Mouse (Mus musculus): Measurements from ENCODE around the gene Wars.
"Not testable (repeated sequence)": the region's sequence is repeated elsewhere in the genome, so short reads cannot be mapped to it uniquely, and the experiment has no call there.

Wars gene

DNA sequence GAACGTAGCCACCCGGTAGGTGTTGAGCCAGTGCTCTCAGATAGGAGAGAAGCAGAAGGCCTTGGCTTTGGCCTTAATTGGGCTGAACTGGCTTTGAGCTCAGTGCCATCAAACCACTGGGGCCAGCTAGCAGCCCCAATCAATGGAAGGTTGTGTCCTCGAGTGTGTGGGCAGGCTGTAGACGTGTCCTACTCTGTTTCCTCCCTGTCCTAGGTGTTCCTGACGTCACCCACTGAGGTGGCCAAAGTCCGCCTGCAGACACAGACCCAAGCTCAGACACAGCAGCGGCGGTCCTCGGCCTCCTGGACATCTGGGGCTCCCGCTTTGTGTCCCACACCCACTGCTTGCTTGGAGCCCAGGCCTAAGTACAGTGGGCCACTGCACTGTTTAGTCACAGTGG, 38.9 kb downstream of the Wars start:
- no peak for DNase-seq (ENCODE audit: low spot score)

DNA sequence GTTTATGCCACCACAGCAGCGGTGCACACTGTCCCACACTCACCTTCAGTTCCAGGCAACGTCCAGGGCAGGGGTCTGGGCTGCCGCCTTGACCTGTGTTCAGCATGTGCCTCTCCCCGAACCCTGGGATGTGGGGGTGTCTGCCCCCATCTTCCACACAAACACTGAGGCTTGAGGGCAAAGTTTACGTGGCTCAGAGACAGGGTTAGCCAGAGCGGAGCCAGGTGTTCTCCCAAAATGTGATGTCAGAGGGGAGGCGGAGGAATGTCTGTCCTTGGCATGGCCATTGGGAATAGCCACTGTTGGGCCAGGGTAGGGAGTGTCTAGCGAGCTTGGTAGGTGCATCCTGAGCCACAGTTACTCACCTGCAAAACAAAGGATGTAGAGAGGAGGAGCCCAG, 41.2 kb downstream of the Wars start:
- DNase-seq (ENCODE audit: low spot score): no peak

DNA sequence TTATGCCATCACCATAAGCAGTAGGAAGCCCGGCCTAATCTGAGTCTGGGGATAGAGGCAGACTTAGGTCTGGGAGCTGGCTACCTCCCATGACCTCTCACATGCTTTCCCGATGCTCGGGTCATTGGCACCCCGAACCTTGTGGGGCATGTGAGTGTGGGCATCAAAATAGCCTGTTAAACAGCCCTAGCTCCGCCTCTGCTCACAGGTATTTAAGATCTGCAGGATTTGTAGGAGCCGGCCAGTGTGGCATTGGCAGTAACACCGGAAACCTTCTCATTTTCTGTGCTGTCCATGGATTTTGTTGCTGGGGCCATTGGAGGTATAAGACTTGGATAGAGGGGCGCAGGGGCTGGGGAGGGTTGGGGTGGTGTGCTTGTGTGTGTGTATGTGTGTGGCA, 43.1 kb downstream of the Wars start:
- no peak for DNase-seq (ENCODE audit: low spot score)

DNA sequence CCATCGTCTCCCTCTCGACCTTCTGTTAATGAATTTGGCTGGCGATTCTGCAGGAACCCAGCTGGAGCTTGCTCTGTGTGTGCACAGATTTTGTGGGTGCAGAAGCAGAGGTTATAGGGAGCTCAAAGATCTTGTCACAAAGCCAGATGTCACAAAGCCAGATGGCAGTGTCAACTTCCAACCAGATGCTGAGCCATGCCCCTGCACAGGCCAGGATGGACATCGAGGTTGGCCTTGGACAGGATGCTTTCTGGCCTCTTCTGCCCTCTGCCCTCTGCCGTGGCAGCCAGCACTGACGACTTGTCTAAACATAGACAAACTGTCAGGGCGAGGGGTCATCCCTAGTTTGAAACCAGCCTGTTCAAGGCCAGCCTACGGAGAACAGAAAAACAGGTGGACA, 43.8 kb downstream of the Wars start:
- DNase-seq (ENCODE audit: low spot score): no peak

DNA sequence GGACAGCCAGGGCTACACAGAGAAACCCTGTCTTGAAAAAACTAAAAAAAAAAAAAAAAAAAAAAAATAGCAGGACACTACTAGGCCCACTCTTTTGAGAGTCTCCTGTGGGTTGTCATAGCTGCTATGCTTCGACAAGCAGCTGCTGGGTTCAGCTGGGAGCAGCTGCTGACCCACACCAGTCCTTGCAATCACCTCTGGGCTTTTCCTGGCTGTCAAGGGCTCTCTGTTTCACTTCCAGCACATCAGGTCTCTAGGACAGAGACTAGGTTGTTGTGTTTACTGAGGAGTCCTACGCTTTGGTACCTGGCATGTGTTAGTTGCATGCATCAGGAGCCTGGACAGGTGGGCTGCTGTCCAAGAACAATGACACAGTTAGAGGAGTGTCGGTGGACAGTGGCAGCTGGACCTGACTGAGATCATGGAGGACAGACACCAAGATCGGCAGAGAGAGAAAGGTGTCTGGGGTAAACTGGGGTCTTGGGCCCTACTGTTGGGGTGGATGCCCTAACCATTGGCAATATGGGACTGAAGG, 44.4 kb downstream of the Wars start:
- DNase-seq (ENCODE audit: low spot score): no peak

DNA sequence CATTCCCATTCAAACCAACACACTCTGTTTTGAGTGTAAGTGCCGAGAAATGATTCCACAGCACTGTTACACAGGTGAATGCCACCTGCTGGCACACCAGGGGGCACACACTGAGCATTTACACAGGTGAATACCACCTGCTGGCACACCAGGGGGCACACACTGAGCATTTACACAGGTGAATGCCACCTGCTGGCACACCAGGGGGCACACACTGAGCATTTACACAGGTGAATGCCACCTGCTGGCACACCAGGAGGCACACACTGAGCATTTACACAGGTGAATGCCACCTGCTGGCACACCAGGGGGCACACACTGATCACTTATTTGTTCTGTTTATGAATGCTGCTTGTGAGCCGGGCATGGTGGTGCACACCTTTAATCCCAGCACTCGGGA, 45.9 kb downstream of the Wars start:
- DNase-seq (ENCODE audit: low spot score): not testable (repeated sequence)

DNA sequence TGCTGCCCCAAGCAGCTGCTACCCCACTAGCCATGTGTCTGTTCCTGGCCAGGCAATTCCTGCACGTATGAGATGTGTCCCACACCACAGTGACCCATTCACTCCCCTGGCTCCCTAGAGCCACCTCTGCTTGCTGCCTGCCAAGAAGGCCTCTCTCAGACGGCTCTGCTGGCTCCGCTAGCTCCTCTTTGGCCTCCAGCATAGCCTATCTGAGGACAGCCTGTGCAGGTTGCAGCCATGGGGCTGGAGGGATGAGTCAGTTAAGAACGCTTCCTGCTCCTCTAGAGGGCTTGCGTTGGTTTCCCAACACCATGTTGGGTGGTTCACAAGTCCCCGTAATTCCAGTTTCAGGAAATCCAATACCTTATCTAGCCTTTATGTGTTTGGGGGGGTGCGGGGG, 51.3 kb downstream of the Wars start:
- DNase-seq (ENCODE audit: low spot score): no peak

DNA sequence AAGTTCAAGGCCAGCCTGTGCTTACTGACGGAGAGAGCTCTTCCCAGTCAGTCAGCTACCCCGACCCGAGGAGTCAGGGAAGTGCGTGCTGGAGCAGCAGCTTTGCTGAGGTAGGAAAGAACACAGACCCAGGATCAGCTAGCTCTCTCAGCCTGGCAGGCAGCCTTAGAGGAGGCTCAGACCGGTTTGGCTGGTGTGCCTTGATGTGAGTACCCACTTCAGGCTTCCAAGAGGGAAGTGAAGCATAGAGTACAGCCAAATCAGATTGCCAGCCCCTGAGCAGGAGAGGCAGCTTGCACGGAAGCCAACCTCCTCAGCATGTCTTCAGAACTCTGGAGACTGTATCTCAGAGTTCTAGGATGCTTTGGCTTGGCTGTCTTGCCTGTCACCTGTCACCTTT, 52.8 kb downstream of the Wars start:
- no peak for DNase-seq (ENCODE audit: low spot score)

DNA sequence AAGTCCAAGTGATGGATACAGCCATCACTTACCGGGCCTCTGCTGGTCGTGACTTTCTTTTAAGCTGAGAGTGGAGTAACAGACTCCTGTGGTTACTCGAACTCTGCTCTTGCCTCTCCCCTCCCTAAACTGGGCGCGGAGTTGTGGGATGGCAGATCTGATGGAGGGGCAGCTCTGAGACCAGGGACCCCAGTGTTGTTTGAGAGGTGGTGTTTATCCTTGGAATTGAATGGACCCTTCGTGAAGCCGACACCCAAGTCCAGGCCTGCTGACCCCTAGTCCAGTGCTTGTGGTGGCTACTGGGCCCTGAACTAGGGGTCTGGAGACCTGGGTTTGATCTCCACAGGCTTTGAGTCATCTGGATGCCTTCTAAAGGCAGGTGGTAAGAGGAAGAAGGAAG, 57.3 kb downstream of the Wars start:
- DNase-seq (ENCODE audit: low spot score): no peak

DNA sequence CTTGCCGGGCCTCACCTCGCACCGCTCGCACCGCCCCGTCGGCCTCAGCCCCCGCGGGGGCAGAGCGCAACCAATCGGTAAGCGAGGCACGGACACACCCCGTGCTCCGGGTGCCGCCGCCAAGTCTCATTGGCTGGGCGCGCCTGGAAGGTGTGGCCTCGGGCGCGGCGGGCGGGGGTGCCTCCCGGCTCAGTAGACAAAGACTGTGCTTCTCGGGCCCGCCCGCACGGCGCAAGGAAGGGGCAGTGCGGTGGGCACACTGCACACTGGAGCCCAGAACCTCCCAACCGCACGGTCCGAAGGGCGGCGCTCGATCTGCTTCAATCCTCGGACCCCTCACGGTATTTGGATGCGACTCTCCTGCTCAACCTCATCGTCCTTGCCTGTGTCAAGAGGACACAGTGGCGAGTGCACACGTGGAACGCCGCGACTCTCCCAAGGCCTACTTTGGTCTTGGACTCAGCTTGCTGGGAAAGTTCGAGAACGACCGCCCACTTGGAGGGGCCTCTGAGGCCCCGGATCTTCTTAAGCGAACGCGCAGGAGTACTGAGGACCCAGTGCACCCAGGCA, 58.0 kb downstream of the Wars start, which contains the start of the genes Slc25a29 and Slc25a47:
Gene Slc25a29, minus strand, starts transcription at position 44 of the 570 bp plus-strand sequence.
Gene Slc25a47, plus strand, starts transcription at position 207 of the 570 bp plus-strand sequence.
- peak; percentile 93 for DNase-seq (ENCODE audit: low spot score)

DNA sequence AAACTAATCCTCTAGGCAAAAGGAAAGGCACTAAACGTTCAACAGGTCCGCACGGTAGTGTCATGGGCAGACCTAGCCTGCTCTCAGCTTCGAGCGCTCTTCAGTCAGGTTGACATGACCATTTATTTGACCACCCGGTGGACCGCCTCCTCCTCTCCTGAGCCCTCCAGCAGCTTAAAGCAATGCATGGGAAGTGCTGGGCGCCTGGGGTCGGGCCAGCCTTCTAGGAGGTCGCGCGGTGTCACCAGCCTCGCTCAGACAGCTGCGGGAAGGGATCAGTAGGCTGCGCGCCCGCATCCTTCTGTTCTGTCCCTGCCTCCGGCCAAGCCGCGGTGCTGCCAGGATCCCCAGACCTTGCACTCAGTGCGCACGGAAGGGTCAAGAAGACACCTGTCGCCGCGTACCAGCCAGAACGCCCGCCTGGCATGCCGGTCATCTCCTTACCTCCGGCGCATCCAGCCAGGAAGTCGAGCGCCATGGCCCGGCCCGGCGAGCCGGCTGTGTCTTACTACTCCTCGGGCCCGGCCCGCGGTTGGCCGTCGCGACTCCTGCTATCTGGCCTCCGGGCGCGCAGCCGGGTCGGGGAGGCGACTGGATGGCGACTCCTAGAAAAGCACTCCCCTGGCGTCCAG, 58.6 kb downstream of the Wars start:
- no peak for DNase-seq (ENCODE audit: low spot score)

DNA sequence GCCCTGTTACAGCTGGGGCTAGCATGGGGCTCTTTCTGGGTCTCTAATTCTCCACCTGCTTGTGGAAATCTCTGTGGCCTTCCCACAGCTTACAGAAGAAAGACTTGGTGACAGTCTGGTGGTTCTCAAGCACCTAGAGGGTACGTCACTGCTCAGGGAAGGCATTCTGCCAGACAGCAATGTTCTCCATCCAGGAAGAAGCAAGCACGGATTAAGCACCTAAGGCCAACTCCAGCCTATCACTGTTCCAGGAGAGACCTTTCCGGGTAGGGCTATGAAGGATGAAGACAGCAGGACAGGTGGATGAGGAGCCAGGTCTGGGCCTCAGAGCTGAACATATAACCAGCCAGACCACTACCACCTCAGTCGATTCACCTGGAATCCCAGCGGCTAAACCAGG, 59.2 kb downstream of the Wars start:
- DNase-seq (ENCODE audit: low spot score): no peak

DNA sequence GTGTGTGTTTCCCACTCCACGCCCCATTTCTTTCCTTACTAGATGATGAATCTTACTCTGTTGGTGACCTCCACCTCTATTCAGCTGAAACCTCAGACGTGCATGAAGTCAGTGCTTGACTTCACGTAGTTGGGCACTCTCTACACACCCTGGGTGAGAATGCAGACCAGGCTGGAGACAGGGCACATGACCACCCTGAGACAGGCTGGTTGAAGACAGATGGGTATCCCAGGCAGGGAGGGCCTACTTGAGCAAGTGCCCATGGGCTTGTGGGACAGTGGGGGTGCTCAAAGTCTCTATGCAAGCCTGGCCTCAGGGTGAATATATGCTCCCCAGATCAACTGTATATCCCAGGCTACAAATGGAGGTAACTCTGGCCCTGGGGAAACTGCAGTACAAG, 59.6 kb downstream of the Wars start:
- DNase-seq (ENCODE audit: low spot score): no peak

DNA sequence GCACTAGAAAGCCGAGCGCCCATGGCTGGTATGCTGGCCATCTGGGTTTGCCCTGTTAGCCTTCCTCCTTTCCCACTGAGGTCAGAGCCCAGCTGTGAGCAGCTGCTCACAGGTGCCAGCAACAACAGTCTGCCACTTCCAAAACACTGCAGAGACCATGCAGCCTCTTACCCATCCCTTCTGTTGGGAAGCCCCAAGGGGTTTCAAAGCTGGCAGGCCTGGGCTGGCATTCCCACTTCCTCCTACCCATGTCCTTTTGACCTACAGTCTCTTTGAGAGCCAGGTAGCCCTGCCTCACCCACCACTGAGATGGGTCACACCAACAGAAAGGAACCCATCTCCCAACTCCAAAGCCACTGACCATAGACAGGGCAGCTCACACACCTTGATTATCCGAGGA, 60.6 kb downstream of the Wars start:
- no peak for DNase-seq (ENCODE audit: low spot score)

DNA sequence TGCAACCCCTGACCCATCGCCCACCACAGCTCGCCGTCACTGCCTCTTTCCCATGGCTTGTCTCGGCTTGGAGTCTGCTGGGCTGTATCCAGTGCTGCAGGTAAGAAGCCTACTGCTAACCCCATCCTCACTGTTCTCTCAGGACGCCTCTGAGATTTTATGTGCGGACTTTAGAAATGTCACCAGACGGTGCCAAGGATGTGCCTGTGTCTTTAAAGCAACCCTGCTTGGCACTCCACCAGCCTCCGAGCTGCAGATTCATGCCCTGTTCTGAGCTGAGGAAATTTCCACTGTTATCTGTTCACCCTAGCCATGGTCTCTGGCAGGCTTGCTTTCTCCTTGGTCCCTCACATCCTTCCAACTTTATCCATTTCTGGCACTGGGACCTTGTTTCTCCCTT, 61.1 kb downstream of the Wars start:
- no peak for DNase-seq (ENCODE audit: low spot score)

DNA sequence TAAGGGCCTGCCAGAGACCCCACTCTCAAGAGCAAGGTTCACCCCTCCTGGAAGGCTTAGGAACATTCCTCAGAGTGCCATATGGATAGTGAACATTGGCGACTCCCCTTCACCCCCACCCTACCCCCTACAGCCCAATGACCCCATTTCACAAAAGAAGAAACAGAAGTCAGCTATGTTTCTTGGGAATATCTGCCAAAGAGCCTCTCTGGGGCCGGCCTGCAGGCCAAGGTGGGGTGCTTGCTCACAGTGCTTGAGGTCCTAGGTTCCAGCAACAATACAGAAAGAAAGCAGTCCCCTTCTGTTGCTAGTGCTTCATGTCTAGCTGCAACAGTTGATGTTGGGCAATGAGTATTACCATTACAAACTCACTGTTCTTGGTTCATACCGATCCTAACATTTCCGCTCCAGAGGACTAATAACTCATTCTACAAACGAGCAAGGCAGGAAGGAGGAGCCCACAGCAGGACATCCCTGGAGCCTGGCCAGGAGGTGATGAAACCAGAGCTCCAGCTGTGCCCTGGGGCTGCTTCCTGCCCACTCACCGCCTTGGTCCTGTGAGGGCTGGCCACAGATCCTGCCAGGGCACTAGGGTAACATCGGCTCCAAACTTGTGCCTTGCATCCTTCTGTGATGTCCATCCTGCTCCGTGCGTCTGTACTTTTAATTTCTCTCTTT, 61.9 kb downstream of the Wars start:
- peak; percentile 62 for DNase-seq (ENCODE audit: low spot score)

DNA sequence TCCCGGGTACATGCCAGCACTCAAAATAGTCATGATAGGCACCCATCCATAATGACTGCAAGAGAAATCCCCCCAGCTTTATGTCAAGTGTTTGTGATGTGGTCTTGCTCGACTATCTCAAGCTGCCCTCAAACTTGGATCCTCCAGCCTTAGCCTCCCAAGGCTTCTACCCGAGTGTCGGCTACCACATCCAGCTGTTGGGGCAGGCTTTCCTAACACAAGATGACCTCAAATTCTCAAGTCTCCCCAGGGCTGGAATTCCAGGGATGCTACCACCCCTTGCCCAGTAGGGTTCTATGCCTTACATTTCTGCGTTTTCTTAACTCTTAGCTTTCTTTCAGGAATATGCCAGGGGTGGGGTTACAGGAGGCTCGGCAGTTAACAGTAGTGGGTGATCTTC, 63.6 kb downstream of the Wars start:
- no peak for DNase-seq (ENCODE audit: low spot score)

DNA sequence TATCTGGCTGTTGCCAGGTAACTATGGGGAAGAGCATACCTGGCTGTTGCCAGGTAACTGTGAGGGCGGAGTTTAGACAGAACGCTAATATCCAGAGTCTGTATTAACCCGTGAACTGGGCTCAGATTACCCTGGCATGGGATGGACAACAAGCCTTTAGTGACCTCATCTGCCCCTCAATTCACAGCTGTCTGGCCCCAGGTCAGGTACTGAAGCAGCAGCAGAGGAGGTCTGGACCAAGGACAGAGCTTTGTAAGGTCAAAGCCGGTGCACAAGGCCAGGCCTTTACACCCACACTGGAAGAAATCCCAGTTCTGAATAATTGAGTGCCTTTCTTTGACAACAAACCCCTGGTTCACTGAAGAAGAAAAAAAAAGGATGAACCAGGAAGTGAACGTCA, 64.3 kb downstream of the Wars start:
- no peak for DNase-seq (ENCODE audit: low spot score)

DNA sequence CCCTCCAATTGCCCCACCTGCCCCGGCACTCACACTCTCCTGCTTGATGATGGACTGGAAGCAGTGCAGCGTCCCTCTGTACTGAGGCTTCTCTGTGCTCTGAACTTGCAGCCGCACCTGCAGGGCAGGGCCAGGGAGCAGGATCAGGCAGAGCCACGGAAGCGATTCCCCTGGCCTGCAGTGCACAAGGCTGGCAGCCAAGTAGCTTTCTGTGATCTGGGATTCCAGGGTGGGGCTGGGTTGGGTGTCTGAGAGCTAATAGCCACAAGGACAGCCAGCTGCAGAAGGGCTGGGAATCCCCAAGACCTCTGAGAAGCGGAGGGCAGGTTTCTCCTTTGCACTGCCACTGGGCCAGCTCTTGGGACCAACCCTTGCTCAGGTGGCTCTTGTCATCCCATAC, 66.3 kb downstream of the Wars start:
- no peak for DNase-seq (ENCODE audit: low spot score)

DNA sequence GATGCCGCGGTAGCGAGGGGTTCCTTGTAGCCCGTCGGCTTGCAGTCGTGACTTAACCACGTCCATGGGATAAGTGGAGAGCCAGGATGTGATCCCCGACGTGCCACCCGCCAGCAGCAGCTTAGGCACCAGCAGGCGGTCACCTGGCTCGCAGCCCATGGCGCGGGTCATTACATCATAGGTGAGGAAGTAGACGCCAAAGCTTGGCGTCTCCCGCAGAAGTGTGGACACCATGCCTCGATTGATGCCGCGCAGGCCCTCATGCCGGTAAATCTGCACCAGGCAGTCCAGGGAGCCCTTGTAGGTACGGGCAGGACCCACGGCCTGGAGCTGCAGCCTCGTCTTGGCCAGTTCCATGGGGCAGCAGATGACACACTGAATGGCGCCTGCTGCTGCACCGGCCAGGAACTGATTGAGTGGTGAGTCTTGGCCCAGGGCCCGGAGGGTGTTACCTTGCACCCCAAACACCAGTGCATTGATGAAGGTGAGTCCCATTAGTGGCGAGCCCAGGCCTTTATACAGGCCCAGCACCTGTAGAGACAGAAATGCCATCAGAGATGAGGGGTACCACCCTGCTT, 66.9 kb downstream of the Wars start:
- no peak for DNase-seq (ENCODE audit: low spot score)

DNA sequence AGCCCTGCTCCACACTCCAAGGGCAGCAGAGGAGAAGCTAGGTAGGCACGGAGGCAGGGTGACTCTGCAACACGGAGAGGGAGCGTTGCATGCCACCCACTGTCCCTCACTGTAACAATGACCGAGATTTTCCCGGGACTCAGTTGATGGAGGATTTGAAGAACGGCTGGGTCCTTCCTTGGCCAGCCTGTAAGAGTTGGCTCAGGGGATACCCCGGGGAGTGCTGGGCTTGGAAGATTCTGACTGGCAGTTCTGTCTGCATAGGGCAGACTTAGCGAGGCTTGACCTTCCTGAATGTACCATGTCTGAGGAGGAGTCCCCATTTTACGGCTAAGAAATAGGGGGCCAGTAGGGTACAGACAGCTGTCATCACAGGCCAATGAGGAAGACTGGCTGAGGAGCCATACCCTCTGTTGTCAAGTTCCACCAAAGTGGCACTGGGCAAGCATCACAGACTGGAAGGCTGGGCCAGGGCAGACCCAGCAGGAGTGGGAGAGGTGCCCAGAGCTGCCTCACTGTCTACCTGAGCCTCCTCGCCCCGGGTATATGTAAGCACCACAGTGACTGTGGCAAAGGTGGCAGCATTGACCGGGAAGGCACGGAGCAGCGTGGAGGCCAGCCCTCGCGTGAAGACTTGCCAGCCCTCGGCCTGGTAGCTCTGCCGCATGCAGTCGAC, 67.6 kb downstream of the Wars start:
- DNase-seq (ENCODE audit: low spot score): no peak

DNA sequence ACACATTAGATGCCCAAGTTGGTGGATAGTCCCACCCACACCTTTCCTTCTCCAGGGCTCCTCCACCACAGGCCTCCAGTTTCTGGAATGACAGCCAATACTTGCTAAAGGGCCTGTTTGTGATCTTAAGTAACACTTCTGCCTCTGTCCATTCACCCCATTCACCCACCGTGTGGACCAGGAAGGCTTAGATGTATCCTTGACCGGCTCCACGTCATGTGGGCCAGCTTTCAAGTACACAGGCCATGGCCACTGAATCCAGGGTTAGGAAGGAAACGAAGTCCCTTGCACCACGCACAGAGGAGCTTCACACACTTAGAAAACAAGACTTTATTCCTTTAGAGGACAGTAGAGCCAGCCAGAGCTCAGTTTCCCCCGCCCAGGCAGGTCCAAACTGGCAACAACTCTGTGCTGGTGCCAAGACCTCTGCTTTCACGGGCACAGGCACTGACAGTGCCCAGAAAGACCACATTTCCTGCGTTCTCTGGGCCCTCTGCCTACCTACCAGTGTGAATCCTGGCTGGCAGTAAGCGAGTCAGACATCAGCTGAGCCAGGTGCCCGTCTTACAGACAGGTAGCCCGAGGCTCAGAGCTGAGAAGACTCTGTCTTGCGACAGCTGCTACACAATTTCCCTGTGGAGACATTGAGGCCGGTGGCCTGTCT, 68.3 kb downstream of the Wars start:
- DNase-seq (ENCODE audit: low spot score): no peak

Measured in ovary, postnatal 14 days (tissue).